Mouse (Mus musculus) testis, postnatal 10 days (tissue): Measurements from ENCODE around the gene Car7.
"Not testable (repeated sequence)": the region's sequence is repeated elsewhere in the genome, so short reads cannot be mapped to it uniquely, and the experiment has no call there.

ENCODE experiments used
- DNase-seq: peaks from one replicate; pipeline ENCODE4 v3.0.0; 2021; ENCODE audit warnings: low spot score

Gene Car7

DNA sequence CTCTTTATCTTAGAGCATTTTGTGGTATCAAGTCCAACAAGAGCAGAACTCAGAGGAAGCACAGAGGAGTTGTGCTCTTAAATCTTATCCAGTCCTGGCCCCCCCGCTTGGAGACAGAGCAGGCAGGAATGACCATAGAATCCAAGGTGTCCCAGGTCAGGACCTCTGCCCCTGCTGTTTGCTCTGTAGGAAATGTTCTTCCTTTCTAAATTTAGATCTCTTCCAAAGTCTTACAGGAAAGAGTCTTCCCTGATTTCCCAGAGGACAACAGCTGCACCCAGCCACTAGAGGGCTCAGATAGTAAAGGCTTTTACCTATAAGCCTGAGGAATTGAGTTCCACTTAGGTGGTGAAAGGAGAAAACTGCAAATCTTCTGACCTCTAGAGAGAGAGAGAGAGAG, 35.1 kb downstream of the Car7 start:
- peak; percentile 47 for DNase-seq

DNA sequence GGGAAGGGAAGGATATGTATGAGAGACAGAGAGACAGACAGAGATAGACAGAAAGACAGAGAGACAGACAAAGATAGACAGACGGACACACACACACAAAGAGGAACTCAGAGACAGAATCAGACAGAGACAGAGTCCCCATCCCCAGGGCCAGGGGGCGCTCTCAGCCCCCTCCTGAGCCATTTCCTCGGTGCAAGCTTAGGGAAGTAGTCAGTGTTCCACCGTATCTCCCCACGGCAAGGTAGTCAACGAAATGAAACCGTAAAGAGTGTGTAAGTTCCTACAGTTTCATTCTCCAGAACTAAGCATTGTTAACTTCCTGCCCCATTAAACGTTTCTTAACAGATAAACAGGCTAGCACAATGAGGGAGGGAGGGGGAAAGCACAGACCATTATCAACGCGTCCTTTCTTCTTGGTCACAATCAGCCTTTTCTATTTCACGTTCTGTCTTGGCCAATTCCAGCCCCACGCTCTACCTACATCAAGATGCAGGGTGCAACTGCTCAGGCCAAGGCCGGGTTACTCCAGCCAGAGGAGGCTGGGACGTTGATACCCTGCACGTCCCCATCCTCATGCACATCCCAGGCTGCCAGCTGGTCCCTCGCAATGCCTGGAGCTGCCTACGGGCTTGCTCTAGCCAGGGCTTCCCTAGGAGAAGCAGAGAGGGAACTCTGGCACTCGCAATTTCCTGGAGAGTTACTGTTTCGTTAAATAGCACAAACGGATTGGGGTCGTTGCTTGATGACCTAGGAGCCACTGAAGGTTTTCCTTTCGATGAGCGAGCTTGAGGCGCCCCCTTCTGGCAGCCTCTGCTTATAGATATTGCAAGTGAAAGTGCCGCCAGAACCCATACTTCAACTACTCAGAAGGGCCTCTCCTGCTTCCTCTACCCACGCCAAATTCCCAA, 36.2 kb downstream of the Car7 start:
- DNase-seq: peak; percentile 92

DNA sequence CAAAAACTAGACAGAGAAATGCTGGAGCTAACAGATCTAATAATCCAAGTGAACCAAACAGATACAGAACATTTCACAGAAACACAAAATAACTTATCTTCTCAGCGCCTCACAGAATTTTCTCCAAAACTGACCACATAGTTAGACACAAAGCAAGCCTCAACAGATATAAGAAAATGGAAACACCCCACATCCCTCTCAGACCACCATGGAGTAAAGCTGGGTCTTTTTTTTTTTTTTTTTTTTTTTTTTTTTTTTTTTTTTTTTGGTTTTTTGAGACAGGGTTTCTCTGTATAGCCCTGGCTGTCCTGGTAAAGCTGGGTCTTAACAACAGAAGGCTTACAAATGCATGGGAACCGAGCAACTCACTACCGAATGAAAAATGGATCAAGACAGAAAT, 42.3 kb downstream of the Car7 start:
- no peak for DNase-seq

DNA sequence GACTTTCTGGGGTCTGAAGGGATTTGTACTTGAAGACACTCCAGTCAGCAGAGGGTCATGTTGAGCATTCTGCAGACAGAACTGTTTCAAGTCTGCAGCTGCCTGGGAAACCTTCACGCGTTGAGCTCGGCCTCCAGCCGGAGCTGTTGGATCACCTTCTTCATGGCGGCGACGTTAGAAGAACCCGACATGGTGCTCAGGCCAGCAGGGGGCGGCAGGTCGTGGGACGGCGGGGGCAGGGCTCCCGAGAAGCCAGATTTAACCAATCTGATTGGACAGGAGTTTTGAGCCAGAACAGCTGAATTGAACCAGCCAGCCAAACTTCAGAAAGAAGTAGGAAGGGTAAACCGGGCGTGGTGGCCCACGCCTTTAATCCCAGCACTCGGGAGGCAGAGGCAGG, 43.1 kb downstream of the Car7 start:
- not testable (repeated sequence) for DNase-seq

DNA sequence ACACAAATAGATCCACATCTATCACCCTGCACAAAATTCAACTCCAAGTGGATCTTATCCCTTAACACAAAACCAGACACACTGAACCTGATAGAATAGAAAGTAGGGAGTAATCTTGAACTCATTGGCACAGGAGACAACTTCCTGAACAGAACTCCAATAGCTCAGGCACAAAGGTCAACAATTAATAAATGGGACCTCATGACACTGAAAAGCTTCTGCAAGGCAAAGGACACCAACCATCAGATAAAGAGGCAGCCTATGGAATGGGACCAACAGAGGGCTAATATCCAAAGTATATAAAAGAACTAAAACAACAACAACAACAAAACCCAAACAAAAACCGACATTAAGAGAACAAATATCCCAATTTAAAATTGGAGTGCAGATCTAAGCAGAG, 50.0 kb downstream of the Car7 start:
- DNase-seq: no peak

DNA sequence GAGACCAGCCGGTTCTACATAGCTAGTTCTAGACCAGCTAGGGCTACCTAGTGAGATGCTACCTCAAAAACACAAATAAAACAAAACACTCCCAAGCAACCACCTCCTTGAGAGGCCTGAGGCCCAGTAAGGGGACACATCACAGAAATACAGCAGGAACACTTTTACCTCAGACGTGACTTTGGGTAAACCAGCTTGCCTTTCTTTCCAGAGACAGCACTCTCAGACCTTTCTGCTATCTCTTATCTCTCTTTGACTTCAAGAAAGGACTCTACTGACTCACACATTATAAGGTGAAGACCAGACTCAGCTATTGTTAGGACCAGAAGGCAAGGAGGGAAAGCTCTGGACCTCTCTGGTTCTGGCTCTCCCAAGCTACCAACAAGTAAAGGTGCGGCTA, 55.8 kb downstream of the Car7 start:
- no peak for DNase-seq

DNA sequence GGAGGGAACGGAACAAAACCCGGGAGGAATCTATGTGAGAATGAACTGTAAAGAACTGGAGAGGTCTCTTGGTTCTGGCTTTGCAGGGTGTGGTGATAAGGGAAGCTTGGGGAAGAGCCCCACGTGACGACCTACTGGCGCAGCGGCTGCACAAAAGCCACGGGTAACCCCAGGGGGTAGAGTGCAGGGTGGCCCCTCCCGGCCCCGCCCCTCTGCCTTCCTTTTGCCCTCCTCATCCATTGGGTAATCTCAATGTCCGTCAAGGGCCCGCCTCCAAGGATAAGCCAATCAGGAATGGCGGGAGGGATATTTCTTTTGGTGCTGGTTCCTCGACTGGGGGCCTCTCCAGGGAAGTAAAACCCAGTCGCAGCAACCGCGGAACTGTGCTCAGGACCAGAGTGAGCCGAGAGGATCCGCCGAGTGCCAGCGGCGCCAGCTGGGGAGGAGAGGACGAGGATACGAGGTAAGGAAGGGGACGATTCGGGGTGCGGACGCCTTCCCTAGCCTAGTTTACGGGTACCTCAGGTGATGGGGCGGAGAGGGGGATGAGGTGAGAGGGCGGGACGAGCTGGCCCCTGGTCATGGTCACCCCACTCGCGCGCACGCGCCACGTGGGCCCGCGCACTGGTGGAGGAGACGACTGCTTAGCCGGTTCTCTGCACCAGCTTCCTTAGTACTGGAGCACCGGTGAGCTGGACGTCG, 56.8 kb downstream of the Car7 start, which contains the start of gene Pdp2:
Pdp2 (plus strand) TSS at position 319 of the 702 bp plus-strand sequence.
- peak; percentile 88 for DNase-seq

DNA sequence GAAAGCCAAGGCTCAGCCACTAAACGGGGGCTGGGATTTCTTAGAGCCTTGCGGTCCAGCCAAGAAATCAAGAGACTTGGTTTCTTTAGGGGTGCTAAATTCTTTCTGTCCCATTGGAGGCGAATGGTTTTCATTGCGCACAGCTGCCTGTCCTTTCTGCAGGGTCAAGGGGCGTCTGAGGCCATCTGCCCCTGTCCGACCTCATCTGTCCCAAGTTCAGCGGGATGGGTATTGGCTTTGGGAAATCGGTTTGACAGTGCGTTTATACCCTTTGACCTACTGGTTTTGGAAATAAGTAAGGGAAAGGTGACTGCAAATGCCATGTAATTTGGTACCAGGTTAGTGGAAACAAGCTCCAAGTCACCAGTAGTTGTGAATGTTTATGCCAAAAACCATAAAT, 57.4 kb downstream of the Car7 start:
- DNase-seq: no peak

DNA sequence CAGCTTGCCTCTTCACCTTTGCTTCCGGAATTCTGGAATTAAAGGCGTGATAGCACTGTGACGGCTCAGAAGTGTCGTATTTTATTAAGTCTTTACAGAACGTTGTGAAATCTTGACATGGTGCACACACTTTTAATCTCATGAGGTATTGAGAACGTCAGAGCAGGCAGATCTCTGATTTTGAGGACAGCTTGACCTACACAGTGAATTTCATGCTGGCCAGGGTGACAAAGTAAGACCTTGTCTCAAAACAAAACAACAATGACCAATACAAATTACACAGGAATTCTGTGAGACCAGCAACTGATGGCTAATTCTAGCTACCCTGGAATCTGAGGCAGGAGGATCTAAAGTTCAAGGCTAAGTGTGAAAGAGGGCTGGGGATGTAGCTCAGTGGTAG, 58.1 kb downstream of the Car7 start:
- no peak for DNase-seq

DNA sequence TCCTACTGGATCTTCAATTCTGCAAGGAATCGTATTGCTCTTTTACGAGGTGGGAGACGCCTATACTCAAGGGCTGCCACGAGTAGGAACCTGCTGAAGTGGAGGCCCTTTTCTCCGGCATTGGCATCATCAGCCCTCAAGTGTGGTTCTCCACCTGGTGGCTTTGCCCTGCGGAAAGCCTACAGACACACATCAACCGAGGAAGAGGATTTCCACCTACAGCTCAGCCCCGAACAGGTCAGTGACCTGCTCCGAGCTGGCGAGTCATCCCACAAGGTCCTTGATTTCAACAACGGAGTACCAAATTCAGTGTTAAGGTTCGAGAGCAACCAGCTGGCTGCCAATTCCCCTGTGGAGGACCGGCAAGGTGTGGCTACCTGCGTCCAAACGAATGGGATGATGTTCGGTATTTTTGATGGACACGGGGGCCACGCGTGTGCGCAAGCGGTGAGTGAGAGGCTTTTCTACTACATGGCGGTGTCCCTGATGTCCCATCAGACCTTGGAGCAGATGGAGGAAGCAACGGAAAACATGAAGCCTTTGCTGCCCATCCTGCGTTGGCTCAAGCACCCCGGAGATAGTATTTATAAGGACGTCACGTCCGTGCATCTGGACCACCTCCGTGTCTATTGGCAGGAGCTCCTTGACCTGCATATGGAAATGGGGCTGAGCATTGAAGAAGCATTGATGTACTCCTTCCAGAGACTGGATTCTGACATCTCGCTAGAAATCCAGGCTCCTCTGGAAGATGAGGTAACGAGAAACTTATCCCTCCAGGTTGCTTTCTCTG, 59.2 kb downstream of the Car7 start:
- DNase-seq: no peak

DNA sequence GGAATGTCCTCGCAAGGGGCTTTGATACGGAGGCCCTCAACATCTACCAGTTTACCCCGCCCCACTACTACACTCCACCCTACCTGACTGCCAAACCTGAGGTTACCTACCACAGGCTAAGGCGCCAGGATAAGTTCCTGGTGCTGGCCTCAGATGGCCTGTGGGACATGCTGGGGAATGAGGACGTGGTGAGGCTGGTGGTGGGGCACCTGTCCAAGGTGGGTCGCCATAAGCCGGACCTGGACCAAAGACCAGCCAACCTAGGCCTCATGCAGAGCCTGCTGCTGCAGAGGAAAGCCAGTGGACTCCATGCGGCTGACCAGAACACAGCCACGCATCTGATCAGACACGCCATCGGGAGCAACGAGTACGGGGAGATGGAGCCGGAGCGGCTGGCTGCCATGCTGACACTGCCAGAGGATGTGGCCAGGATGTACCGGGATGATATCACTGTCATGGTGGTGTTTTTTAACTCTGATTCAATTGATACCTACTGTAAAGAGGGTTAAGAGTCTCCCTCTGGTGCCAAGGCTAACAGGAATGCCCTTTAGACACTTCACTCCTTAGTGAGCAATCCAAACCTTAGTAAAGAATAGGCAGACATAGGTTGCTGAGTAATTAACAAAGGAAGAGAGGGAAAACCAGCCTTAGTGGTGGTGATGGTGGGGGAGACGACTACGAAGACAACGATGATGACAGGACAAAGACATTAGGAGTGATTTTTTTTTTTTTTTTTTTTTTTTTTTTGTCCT, 60.3 kb downstream of the Car7 start:
- DNase-seq: no peak

DNA sequence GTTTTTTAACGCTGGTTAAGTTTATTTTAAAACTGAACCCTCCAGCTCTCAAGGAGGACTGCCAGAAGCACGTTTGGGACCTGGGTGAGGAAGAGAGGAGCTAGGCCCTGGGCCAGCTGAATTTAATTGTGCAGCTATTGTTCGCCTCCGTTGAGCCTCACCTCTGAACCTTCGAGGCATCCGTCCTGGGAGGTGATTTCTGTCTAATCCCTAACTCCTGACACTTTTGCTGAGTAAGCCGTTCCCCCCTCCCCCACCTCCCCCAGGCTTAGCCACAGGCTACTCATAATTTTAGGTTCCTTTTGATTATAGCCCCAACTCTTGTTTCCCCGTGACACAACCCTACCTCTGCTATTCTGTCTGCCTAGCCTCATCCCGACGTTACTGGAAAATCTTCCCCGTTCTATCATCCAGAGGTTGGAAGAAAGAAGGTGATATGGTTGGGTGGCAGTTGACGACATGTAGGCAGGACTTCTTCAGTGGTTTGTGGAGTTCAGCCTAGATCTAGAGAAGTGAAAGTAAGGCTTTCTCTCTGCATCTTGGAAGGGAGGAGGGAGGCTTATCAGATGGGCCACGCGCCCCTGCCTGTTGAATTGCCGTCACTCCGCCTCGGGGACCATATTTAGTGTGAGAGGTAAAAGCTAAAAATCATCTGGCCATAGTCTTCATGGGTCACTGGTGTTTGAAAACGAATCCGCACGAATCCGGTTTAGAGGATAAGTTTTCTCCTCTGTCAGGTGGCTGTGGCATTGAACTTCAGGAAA, 61.5 kb downstream of the Car7 start:
- no peak for DNase-seq

DNA sequence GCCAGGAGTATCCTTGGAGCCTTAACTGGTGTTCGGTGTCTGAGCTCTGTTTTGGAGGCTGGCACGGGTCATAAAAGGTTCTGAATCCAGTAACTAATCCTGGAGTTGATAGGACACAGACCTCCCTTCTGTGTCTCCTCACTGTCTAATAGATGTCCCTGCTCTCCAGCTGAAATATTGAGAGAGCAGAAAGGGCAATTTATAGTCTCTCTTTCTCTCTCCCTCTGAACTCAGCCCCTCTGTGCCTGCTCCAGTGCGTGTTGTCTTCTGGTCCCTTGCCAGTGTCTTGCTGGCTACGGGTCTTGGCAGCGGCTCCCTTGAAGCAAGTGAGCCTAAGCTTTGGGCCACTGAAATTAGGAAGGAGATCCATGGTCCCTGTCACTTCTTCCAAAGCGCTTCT, 63.2 kb downstream of the Car7 start:
- DNase-seq: no peak

DNA sequence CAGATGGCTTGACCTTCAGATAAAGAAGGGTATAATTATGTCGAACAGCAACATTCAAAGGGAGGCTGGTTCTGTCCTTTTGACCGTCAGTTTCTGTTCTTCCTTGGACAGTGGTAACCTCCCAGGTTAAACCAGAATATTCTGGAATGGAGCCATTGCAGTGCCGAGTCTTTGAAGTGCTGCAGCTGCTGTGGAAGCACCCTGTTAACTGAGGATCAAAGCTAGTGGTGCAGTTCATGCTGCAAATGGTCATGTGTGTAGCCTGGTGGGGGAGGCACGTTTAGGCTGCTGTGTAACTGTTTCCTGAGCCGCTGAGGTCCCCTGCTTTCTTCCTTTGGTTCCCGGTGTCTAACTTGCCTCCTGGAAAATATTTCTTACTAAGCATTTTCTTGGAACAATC, 64.0 kb downstream of the Car7 start:
- DNase-seq: no peak
